Mouse (Mus musculus): Measurements from ENCODE around the gene Rab3b.

DNA sequence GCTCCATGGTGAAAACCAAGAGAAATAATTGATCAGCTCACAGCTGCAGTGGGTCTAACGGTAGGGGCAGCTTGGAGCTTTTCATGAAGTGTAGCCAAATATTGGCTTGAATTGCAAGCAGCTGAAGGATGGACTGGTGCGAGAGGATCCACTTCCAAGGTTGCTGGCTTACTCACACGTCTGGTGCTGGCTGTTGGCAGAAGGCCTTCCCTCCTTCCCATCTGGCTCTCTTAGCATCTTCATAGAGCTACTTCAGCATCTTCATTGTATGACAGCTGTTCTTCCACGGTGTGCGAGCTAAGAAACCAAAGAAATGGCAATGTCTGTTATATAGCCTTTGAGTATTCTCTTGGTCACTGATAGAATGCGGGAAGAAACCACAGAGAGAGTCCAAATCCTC lies 12.0 kb downstream of the Rab3b start:
- TF ChIP-seq CTCF (IDR thresholded peaks at IDR 0.05; ENCODE audit: low read depth) (no peak), EP300 (IDR thresholded peaks at IDR 0.05; ENCODE audit: low read depth) (no peak)

Data from heart, postnatal 0 days (tissue).